Mouse (Mus musculus) liver, embryonic 14.5 days (tissue): ENCODE data around the gene Tpst1.

Experiments used
- CTCF ChIP-seq: IDR thresholded peaks from 2 replicates; pipeline ENCODE4 v1.5.1; 2016; ENCODE audit warnings: antibody characterized with exemption, low read depth, control low read depth
- EP300 ChIP-seq: IDR thresholded peaks from 2 replicates; pipeline ENCODE4 v1.6.1; 2016; ENCODE audit warnings: antibody characterized with exemption, low read depth

DNA sequence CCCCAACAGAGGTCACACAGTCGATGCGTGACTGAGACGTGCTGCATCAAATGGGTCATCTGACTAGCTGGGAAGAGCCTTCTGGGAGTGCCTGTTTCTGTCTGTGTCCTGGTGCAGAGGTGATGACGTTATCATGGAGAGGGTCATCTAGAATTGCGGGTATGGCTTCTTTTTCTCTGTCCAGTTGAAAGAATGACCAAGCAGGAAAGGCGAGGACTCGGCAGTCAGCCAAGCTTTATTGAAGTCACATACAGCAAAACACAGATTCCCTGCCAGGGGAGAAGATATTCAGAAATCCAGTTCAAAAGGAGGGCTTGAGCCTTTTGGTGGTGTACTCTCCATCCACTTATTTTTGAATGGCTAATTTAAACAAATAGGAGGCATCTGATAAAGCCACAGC is 70.0 kb downstream of the Tpst1 start:
- no peak for TF ChIP-seq EP300
- no peak for TF ChIP-seq CTCF
